Mouse (Mus musculus): Measurements from ENCODE around the gene Evi2b. TPM values are rescaled to one million over a fixed set of nuclear protein-coding genes. Genes with fewer than 3 reads are reported as not detected.

Evi2b gene
- polyA plus RNA-seq, 1 experiment from 2014 or later: 1.1 TPM

- Histone ChIP-seq H3K4me2 (ENCODE audit: low read depth) (no peak overlapping the region), H3K27ac (ENCODE audit: low read depth, low read length) (no peak overlapping the region), H3K9me3 (ENCODE audit: control insufficient read depth, low read length) (no peaks in the 10 kb centered on the region), H3K27me3 (ENCODE audit: control insufficient read depth, insufficient read depth, low read length) (no peaks in the 10 kb centered on the region), H3K4me3 (ENCODE audit: low read depth, low read length) (no peak overlapping the region), H3K4me1 (ENCODE audit: control insufficient read depth, insufficient read depth, low read length) (no peaks in the 10 kb centered on the region), H3K9ac (ENCODE audit: low read length) (no peak overlapping the region), H3K36me3 (ENCODE audit: control insufficient read depth, insufficient read depth, low read length) (no peaks in the 10 kb centered on the region)
- DNase-seq (ENCODE audit: low spot score) (no peak), ATAC-seq (ENCODE audit: insufficient read depth, low FRiP score, low TSS enrichment) (no peak)
- WGBS: 70% methylated on average over 6 of the region's 6 CpGs
Measured at GRCm38 (mm10) chr11:79515331-79515730, 8.2 kb downstream of the Evi2b start.

GRCm38 (mm10) chr11:79511970-79512369, 11.6 kb downstream of the Evi2b start:
- H3K27ac ChIP-seq (ENCODE audit: low read depth, low read length): no peak overlapping the region
- H3K4me1 ChIP-seq (ENCODE audit: control insufficient read depth, insufficient read depth, low read length): no peaks in the 10 kb centered on the region
- H3K36me3 ChIP-seq (ENCODE audit: control insufficient read depth, insufficient read depth, low read length): no peaks in the 10 kb centered on the region
- H3K4me3 ChIP-seq (ENCODE audit: low read depth, low read length): no peak overlapping the region
- H3K9me3 ChIP-seq (ENCODE audit: control insufficient read depth, low read length): no peaks in the 10 kb centered on the region
- no peak overlapping the region for H3K9ac ChIP-seq (ENCODE audit: low read length)
- WGBS: 91% methylated on average over 3 of the region's 3 CpGs
- ATAC-seq (ENCODE audit: insufficient read depth, low FRiP score, low TSS enrichment): no peak
- no peak for DNase-seq (ENCODE audit: low spot score)
- H3K27me3 ChIP-seq (ENCODE audit: control insufficient read depth, insufficient read depth, low read length): no peaks in the 10 kb centered on the region
- H3K4me2 ChIP-seq (ENCODE audit: low read depth): no peak overlapping the region

- Histone ChIP-seq H3K36me3 (ENCODE audit: control insufficient read depth, insufficient read depth, low read length) (no peaks in the 10 kb centered on the region), H3K4me1 (ENCODE audit: control insufficient read depth, insufficient read depth, low read length) (no peaks in the 10 kb centered on the region), H3K27me3 (ENCODE audit: control insufficient read depth, insufficient read depth, low read length) (no peaks in the 10 kb centered on the region), H3K27ac (ENCODE audit: low read depth, low read length) (no peak overlapping the region), H3K9ac (ENCODE audit: low read length) (no peak overlapping the region), H3K4me2 (ENCODE audit: low read depth) (no peak overlapping the region), H3K4me3 (ENCODE audit: low read depth, low read length) (no peak overlapping the region), H3K9me3 (ENCODE audit: control insufficient read depth, low read length) (no peaks in the 10 kb centered on the region)
- no peak for ATAC-seq (ENCODE audit: insufficient read depth, low FRiP score, low TSS enrichment)
- no peak for DNase-seq (ENCODE audit: low spot score)
- 90% methylated on average over 7 of the region's 7 CpGs for WGBS
Measured at GRCm38 (mm10) chr11:79504506-79504905, 19.1 kb downstream of the Evi2b start.

- H3K4me1 ChIP-seq (ENCODE audit: control insufficient read depth, insufficient read depth, low read length): no peaks in the 10 kb centered on the region
- no peak within 1 kb of the TSS for H3K4me3 ChIP-seq (ENCODE audit: low read depth, low read length)
- H3K27me3 ChIP-seq (ENCODE audit: control insufficient read depth, insufficient read depth, low read length): no peaks in the 10 kb centered on the region
- ATAC-seq (ENCODE audit: insufficient read depth, low FRiP score, low TSS enrichment) (no peak), DNase-seq (ENCODE audit: low spot score) (no peak)
- 53% methylated on average over 8 of the region's 8 CpGs for WGBS
- no peaks in the 10 kb centered on the region for H3K36me3 ChIP-seq (ENCODE audit: control insufficient read depth, insufficient read depth, low read length)
- H3K9me3 ChIP-seq (ENCODE audit: control insufficient read depth, low read length): no peaks in the 10 kb centered on the region
- H3K4me2 ChIP-seq (ENCODE audit: low read depth): no peak within 1 kb of the TSS
- H3K9ac ChIP-seq (ENCODE audit: low read length): no peak within 1 kb of the TSS
- no peak within 1 kb of the TSS for H3K27ac ChIP-seq (ENCODE audit: low read depth, low read length)
Measured at GRCm38 (mm10) chr11:79503845-79504244, 19.7 kb downstream of the Evi2b start, which contains the start of gene Omg. TSS of gene Omg (minus strand) at chr11:79504084.

- WGBS: 47% methylated on average over 2 of the region's 2 CpGs
- H3K9me3 ChIP-seq (ENCODE audit: control insufficient read depth, low read length): no peaks in the 10 kb centered on the region
- H3K4me2 ChIP-seq (ENCODE audit: low read depth): no peak overlapping the region
- H3K27ac ChIP-seq (ENCODE audit: low read depth, low read length): no peak overlapping the region
- ATAC-seq (ENCODE audit: insufficient read depth, low FRiP score, low TSS enrichment) (no peak), DNase-seq (ENCODE audit: low spot score) (no peak)
- no peak overlapping the region for H3K9ac ChIP-seq (ENCODE audit: low read length)
- H3K27me3 ChIP-seq (ENCODE audit: control insufficient read depth, insufficient read depth, low read length): no peaks in the 10 kb centered on the region
- H3K4me1 ChIP-seq (ENCODE audit: control insufficient read depth, insufficient read depth, low read length): no peaks in the 10 kb centered on the region
- H3K36me3 ChIP-seq (ENCODE audit: control insufficient read depth, insufficient read depth, low read length): no peaks in the 10 kb centered on the region
- H3K4me3 ChIP-seq (ENCODE audit: low read depth, low read length): no peak overlapping the region
Measured at GRCm38 (mm10) chr11:79502917-79503316, 20.6 kb downstream of the Evi2b start.

- Histone ChIP-seq H3K9me3 (ENCODE audit: control insufficient read depth, low read length) (no peaks in the 10 kb centered on the region), H3K9ac (ENCODE audit: low read length) (no peak overlapping the region), H3K4me3 (ENCODE audit: low read depth, low read length) (no peak overlapping the region), H3K4me2 (ENCODE audit: low read depth) (no peak overlapping the region), H3K27ac (ENCODE audit: low read depth, low read length) (no peak overlapping the region), H3K36me3 (ENCODE audit: control insufficient read depth, insufficient read depth, low read length) (no peaks in the 10 kb centered on the region), H3K4me1 (ENCODE audit: control insufficient read depth, insufficient read depth, low read length) (no peaks in the 10 kb centered on the region), H3K27me3 (ENCODE audit: control insufficient read depth, insufficient read depth, low read length) (no peaks in the 10 kb centered on the region)
- DNase-seq (ENCODE audit: low spot score): no peak
- WGBS: 89% methylated on average over 10 of the region's 10 CpGs
- no peak for ATAC-seq (ENCODE audit: insufficient read depth, low FRiP score, low TSS enrichment)
Measured at GRCm38 (mm10) chr11:79494976-79495800, 28.4 kb downstream of the Evi2b start.

GRCm38 (mm10) chr11:79484721-79485120, 38.8 kb downstream of the Evi2b start:
- Histone ChIP-seq H3K27ac (ENCODE audit: low read depth, low read length) (no peak overlapping the region), H3K27me3 (ENCODE audit: control insufficient read depth, insufficient read depth, low read length) (no peaks in the 10 kb centered on the region), H3K9ac (ENCODE audit: low read length) (no peak overlapping the region), H3K4me1 (ENCODE audit: control insufficient read depth, insufficient read depth, low read length) (no peaks in the 10 kb centered on the region), H3K4me2 (ENCODE audit: low read depth) (no peak overlapping the region), H3K9me3 (ENCODE audit: control insufficient read depth, low read length) (no peaks in the 10 kb centered on the region), H3K4me3 (ENCODE audit: low read depth, low read length) (no peak overlapping the region), H3K36me3 (ENCODE audit: control insufficient read depth, insufficient read depth, low read length) (no peaks in the 10 kb centered on the region)
- ATAC-seq (ENCODE audit: insufficient read depth, low FRiP score, low TSS enrichment) (no peak), DNase-seq (ENCODE audit: low spot score) (no peak)

GRCm38 (mm10) chr11:79483876-79484528, 39.6 kb downstream of the Evi2b start:
- DNase-seq (ENCODE audit: low spot score) (no peak), ATAC-seq (ENCODE audit: insufficient read depth, low FRiP score, low TSS enrichment) (no peak)
- H3K27me3 ChIP-seq (ENCODE audit: control insufficient read depth, insufficient read depth, low read length): no peaks in the 10 kb centered on the region
- H3K4me2 ChIP-seq (ENCODE audit: low read depth): no peak overlapping the region
- no peaks in the 10 kb centered on the region for H3K36me3 ChIP-seq (ENCODE audit: control insufficient read depth, insufficient read depth, low read length)
- no peak overlapping the region for H3K27ac ChIP-seq (ENCODE audit: low read depth, low read length)
- no peaks in the 10 kb centered on the region for H3K9me3 ChIP-seq (ENCODE audit: control insufficient read depth, low read length)
- no peaks in the 10 kb centered on the region for H3K4me1 ChIP-seq (ENCODE audit: control insufficient read depth, insufficient read depth, low read length)
- no peak overlapping the region for H3K9ac ChIP-seq (ENCODE audit: low read length)
- no peak overlapping the region for H3K4me3 ChIP-seq (ENCODE audit: low read depth, low read length)
- WGBS: 85% methylated on average over 7 of the region's 7 CpGs

- H3K9ac ChIP-seq (ENCODE audit: low read length): no peak overlapping the region
- H3K36me3 ChIP-seq (ENCODE audit: control insufficient read depth, insufficient read depth, low read length): no peaks in the 10 kb centered on the region
- no peak for DNase-seq (ENCODE audit: low spot score)
- H3K4me3 ChIP-seq (ENCODE audit: low read depth, low read length): no peak overlapping the region
- no peaks in the 10 kb centered on the region for H3K4me1 ChIP-seq (ENCODE audit: control insufficient read depth, insufficient read depth, low read length)
- H3K27me3 ChIP-seq (ENCODE audit: control insufficient read depth, insufficient read depth, low read length): no peaks in the 10 kb centered on the region
- H3K9me3 ChIP-seq (ENCODE audit: control insufficient read depth, low read length): no peaks in the 10 kb centered on the region
- WGBS: 93% methylated on average over 6 of the region's 6 CpGs
- ATAC-seq (ENCODE audit: insufficient read depth, low FRiP score, low TSS enrichment): no peak
- H3K27ac ChIP-seq (ENCODE audit: low read depth, low read length): no peak overlapping the region
- no peak overlapping the region for H3K4me2 ChIP-seq (ENCODE audit: low read depth)
Measured at GRCm38 (mm10) chr11:79483392-79483791, 40.2 kb downstream of the Evi2b start.

Data from neural tube, embryonic 11.5 days (tissue).